Mouse (Mus musculus): ENCODE data around the gene H3f3a. TPM values are rescaled to one million over a fixed set of nuclear protein-coding genes. Genes with fewer than 3 reads are reported as not detected.

H3f3a gene
- polyA plus RNA-seq, 1 experiment from 2014 or later = 2,745 TPM

DNA sequence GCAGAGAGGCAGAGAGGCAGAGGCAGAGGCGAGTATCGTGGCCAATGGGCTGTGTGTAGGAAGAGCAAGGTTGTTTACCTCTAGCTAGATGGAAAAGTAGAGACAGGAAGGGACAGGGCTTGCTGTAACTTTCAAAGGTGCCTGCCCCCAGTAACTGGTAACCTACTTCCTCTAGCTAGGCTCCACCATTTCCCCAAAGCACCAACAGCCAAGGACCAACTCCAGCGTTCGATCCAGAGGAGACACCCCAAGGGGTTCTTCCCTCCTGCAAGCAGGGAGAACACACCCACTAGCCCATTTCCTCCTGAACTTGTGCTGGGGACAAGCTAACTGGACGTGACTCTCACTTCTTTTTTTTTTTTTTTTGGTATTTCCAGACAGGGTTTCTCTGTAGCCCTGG lies 47.2 kb downstream of the H3f3a start:
- no peaks in the 10 kb centered on the region for H3K36me3 ChIP-seq
- no peak overlapping the region for H3K4me2 ChIP-seq
- no peaks in the 10 kb centered on the region; the same call in 1 of the 2 replicates for H3K27me3 ChIP-seq (replicated peaks)
- no peak overlapping the region for H3K27ac ChIP-seq (replicated peaks)
- H3K4me1 ChIP-seq = peaks cover 24% of the 10 kb centered on the region
- 68% methylated on average over 5 of the region's 5 CpGs for WGBS
- no peaks in the 10 kb centered on the region for H3K9me3 ChIP-seq (replicated peaks)
- no peak overlapping the region for H3K9ac ChIP-seq (replicated peaks)
- H3K4me3 ChIP-seq (replicated peaks) = no peak overlapping the region
- no peak for ATAC-seq (ENCODE audit: low FRiP score)

DNA sequence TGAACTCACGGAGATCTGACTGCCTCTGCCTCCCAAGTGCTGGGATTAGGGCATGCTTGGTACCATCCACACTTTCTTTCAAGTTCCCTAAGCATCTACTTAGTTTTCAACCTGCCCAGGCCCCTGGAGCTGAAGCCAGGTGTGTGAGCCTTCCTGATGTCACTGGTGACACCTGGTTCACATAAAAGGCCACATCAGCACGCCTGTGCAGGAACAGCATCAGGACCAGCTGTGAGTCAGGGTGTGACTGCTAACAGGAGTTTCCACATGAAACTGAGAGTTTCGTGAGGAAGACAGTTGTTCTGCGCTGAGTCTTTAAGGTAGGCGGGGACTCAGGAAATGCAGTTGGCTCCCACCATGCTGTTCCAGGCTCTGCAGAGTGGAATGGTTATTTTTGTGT lies 48.4 kb downstream of the H3f3a start:
- no peak overlapping the region for H3K4me2 ChIP-seq
- H3K9me3 ChIP-seq (replicated peaks) = no peaks in the 10 kb centered on the region
- H3K36me3 ChIP-seq = no peaks in the 10 kb centered on the region
- no peak overlapping the region for H3K9ac ChIP-seq (replicated peaks)
- H3K27me3 ChIP-seq (replicated peaks) = no peaks in the 10 kb centered on the region; the same call in 1 of the 2 replicates
- WGBS = 92% methylated on average over 5 of the region's 5 CpGs
- peaks cover 24% of the 10 kb centered on the region for H3K4me1 ChIP-seq
- H3K27ac ChIP-seq (replicated peaks) = no peak overlapping the region
- H3K4me3 ChIP-seq (replicated peaks) = no peak overlapping the region
- no peak for ATAC-seq (ENCODE audit: low FRiP score)

DNA sequence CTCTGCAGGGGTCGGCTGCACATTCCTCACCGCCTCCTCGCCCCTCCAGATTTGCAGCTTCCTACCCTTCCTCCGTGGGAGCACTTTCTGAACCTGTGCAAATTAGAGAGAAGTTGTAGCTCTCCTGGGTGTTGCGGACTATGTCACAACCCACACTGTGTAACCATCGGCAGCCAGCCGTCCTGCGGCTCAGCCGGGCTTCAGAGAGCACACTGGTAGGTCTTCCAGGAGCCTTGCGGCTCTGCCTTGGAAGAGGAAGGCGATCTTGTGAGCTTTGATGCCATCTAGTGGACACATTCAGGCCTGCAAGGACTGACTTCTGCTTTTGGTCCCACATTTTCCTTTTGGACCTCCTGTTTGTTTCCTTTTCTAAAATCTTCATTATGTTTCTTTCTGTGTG lies 49.9 kb downstream of the H3f3a start:
- Histone ChIP-seq H3K4me1 (peaks cover 22% of the 10 kb centered on the region), H3K4me3 (replicated peaks) (peak overlapping the region; percentile 47), H3K9ac (replicated peaks) (peak overlapping the region; percentile 53), H3K36me3 (no peaks in the 10 kb centered on the region), H3K27me3 (replicated peaks) (no peaks in the 10 kb centered on the region; the same call in 1 of the 2 replicates), H3K4me2 (peak overlapping the region; percentile 92), H3K9me3 (replicated peaks) (no peaks in the 10 kb centered on the region), H3K27ac (replicated peaks) (no peak overlapping the region)
- WGBS = 1% methylated on average over 11 of the region's 11 CpGs
- ATAC-seq (ENCODE audit: low FRiP score) = peak; percentile 77

DNA sequence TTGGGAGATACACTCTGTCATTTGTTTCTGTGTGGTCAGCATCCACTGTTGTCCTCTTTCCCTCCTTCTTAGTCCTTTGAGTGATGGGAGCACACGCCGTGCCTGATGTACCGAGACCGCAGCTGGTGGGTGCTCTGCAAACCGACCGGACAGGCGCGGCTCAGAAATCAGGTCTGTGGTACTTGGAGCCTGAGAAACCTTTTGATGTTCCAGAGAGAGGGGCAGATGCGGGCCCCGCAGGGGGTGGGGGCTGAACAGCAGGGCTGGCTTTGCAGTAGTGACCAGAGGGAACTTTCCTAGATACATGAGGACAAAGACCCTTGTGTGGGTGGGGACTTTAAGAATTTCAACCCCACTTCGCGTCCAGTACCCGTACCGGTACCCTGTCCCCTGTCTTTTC lies 50.4 kb downstream of the H3f3a start:
- peaks cover 17% of the 10 kb centered on the region for H3K4me1 ChIP-seq
- H3K9me3 ChIP-seq (replicated peaks) = no peaks in the 10 kb centered on the region
- no peak overlapping the region for H3K27ac ChIP-seq (replicated peaks)
- ATAC-seq (ENCODE audit: low FRiP score) = 0 out of 2 replicates have a peak, but pooled peaks have one; percentile 30
- peak overlapping the region; percentile 92 for H3K4me2 ChIP-seq
- no peaks in the 10 kb centered on the region; the same call in 1 of the 2 replicates for H3K27me3 ChIP-seq (replicated peaks)
- WGBS = 7% methylated on average over 14 of the region's 14 CpGs
- H3K4me3 ChIP-seq (replicated peaks) = peak overlapping the region; percentile 47
- no peaks in the 10 kb centered on the region for H3K36me3 ChIP-seq
- H3K9ac ChIP-seq (replicated peaks) = peak overlapping the region; percentile 53

DNA sequence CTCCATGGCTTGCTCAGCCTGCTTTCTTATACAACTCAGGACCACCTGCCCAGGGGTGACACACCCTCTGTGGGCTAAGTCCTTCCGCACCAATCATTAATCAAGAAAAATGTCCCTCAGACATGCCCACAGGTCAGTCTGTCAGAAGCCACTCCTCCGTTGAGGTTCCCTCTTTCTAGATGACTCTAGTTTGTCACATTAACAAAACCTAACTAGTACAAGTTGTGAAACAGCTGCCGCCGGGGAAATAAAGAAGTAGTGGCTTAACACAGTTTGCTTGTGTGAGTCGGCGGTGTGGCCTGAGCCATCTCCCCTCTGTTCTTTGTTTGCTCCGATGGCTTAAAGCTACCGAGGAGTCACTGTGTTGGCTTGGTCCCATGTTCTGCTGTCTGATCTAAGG lies 51.1 kb downstream of the H3f3a start:
- Histone ChIP-seq H3K9me3 (replicated peaks) (no peaks in the 10 kb centered on the region), H3K9ac (replicated peaks) (no peak overlapping the region), H3K4me3 (replicated peaks) (no peak overlapping the region), H3K36me3 (no peaks in the 10 kb centered on the region), H3K27me3 (replicated peaks) (no peaks in the 10 kb centered on the region; the same call in 1 of the 2 replicates), H3K27ac (replicated peaks) (no peak overlapping the region), H3K4me1 (peaks cover 11% of the 10 kb centered on the region), H3K4me2 (no peak overlapping the region)
- WGBS = 84% methylated on average over 8 of the region's 8 CpGs
- no peak for ATAC-seq (ENCODE audit: low FRiP score)

DNA sequence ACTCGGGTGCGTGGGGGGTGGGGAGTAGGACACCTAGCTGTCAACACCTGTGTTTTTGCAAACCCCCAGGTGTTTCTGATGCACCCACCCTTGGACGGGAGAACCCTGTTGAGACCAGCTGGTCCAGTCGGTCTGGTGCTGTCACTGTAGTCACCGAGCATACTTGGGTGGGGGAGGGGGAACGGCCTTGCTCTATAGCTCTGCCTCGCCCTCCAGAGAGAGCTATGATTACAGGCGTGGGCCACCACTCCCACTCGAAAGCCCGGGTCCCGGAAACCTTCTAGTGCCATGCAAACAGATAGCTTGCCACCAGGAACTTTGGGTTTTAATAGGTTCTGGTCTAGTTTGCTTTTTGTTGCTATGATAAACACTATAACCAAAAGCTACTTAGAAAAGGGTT lies 51.6 kb downstream of the H3f3a start:
- WGBS = 91% methylated on average over 11 of the region's 11 CpGs
- Histone ChIP-seq H3K4me3 (replicated peaks) (no peak overlapping the region), H3K4me1 (peaks cover 9% of the 10 kb centered on the region), H3K36me3 (no peaks in the 10 kb centered on the region), H3K9ac (replicated peaks) (no peak overlapping the region), H3K27ac (replicated peaks) (no peak overlapping the region), H3K4me2 (no peak overlapping the region), H3K27me3 (replicated peaks) (no peaks in the 10 kb centered on the region; the same call in 1 of the 2 replicates), H3K9me3 (replicated peaks) (no peaks in the 10 kb centered on the region)
- no peak for ATAC-seq (ENCODE audit: low FRiP score)

DNA sequence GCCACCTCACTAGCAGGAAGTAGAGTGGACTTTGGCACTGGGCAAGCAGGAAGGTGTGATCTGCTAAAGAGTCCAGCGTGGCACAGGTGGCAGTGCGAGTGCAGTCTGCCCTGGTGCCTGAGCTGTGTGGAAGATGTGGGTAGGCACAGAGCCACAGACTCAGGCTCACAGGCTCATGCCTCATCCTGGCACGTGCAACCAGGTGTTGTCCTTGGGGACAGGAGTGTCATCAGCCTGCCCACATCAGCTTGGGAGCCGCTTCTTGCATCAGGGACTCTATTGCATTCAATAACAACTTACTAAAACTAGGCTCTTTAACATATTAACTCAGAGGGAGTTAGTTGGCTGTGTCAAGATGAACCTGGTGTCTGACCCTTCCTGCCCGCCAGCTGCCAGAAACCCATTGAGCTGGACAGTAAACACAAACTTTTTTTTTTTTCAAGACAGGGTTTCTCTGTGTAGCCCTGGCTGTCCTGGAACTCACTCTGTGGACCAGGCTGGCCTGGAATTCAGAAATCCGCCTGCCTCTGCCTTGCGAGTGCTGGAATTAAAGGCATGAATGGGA lies 55.7 kb downstream of the H3f3a start:
- WGBS = 90% methylated on average over 7 of the region's 7 CpGs

DNA sequence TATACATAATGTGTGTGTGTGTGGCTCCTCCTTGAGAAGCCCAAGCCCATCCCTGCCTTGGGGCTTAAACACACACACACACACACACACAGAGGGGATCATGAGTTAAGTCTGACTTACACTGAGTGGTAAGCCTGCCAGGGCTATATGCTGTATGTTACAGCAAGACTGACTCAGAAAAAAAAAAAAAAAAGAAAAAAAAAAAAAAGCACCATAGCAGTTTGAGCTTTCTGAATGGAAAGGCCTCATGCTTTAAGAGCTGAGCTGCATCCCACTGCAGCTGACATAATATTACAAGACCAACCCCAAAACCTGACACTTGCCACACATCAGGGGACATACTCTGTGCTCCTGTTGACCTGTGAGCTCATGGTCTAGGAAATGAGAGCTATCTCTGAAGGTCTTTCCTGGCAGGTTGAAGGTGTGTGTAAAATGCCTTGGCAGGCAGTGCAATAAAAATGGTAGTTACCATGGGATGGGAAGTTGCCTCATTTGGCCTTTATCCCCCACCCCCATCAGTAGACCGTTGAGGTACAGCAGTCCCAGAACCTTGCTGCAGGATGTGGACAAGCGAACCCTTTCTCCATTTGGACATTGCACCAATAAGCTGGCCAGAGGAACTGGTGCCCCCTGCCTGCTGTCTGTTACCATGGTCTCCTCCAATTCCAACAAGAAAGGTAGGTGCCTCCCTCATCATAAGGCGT lies 56.3 kb downstream of the H3f3a start:
- Histone ChIP-seq H3K36me3 (peaks cover 19% of the 10 kb centered on the region), H3K9me3 (replicated peaks) (no peaks in the 10 kb centered on the region), H3K4me3 (replicated peaks) (no peak overlapping the region), H3K4me2 (no peak overlapping the region), H3K9ac (replicated peaks) (no peak overlapping the region), H3K27me3 (replicated peaks) (no peaks in the 10 kb centered on the region), H3K27ac (replicated peaks) (no peak overlapping the region), H3K4me1 (no peaks in the 10 kb centered on the region)
- 89% methylated on average over 3 of the region's 3 CpGs for WGBS
- no peak for ATAC-seq (ENCODE audit: low FRiP score)

More for the DNA sequence above, 55.7 kb downstream of the H3f3a start:
- Histone ChIP-seq H3K27ac (replicated peaks) (no peak overlapping the region), H3K36me3 (peaks cover 13% of the 10 kb centered on the region), H3K4me1 (peaks cover 1% of the 10 kb centered on the region), H3K4me2 (no peak overlapping the region), H3K9ac (replicated peaks) (no peak overlapping the region), H3K4me3 (replicated peaks) (no peak overlapping the region), H3K9me3 (replicated peaks) (no peaks in the 10 kb centered on the region), H3K27me3 (replicated peaks) (no peaks in the 10 kb centered on the region; the same call in 1 of the 2 replicates)
- ATAC-seq (ENCODE audit: low FRiP score) = no peak

DNA sequence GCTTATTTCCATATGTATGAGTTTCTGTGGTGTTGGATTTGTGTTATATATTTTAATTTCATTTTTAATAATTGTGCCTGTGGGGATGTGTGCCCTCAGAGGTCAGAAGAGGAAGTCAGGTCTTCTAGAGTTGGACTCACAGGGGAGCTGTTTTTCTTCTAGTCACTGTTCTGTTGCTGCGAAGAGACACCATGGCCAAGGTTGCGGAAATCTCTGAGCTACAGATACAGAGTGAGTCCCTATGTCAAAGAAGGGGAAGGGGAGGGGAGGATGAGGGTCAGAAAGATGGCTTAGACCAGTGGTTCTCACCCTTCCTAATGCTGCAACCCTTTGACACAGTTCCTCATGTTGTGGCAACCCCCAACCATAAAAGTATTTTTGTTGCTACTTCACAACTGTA lies 57.0 kb downstream of the H3f3a start:
- Histone ChIP-seq H3K9me3 (replicated peaks) (no peaks in the 10 kb centered on the region), H3K4me1 (no peaks in the 10 kb centered on the region), H3K4me2 (no peak overlapping the region), H3K27me3 (replicated peaks) (no peaks in the 10 kb centered on the region), H3K4me3 (replicated peaks) (no peak overlapping the region), H3K27ac (replicated peaks) (no peak overlapping the region), H3K36me3 (peaks cover 25% of the 10 kb centered on the region), H3K9ac (replicated peaks) (no peak overlapping the region)
- ATAC-seq (ENCODE audit: low FRiP score) = no peak
- 96% methylated on average over 2 of the region's 2 CpGs for WGBS

DNA sequence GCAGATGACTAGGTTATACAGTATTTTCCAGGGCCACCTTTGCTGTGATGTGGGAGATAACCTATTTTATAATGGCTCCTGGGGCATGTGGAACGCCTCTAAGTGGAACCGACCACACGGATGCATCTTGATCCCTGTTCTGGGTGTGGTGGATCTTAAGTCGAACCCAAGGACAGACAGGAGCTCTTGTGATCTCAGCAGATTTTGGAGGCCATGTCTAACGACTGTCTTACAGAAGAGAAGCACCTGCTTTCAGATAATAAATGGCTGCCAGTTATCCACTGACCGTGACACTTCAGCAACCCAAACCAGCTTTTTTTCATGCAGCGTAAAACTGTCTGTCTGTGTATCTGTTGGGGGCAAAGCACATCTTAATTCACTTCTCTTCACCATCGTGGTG lies 59.4 kb downstream of the H3f3a start:
- Histone ChIP-seq H3K4me1 (no peaks in the 10 kb centered on the region), H3K4me3 (replicated peaks) (no peak overlapping the region), H3K36me3 (peaks cover 30% of the 10 kb centered on the region), H3K27ac (replicated peaks) (no peak overlapping the region), H3K4me2 (no peak overlapping the region), H3K9ac (replicated peaks) (no peak overlapping the region), H3K9me3 (replicated peaks) (no peaks in the 10 kb centered on the region), H3K27me3 (replicated peaks) (no peaks in the 10 kb centered on the region)
- no peak for ATAC-seq (ENCODE audit: low FRiP score)
- 92% methylated on average over 8 of the region's 8 CpGs for WGBS

DNA sequence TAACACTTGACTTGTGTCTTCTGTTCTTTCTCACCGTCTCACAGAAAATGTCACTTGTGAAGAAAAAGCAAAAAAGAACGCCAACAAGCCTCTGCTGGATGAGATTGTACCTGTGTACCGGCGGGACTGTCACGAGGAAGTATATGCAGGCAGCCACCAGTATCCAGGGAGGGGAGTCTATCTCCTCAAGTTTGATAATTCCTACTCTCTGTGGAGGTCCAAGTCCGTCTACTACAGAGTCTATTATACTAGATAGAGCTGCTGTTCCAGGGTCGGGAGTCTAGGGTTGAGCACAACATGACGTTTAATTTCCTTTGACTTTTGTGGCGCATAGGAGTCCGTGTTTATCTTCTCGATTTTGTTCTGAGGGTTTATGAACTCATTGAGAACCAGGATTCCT lies 61.6 kb downstream of the H3f3a start:
- Histone ChIP-seq H3K9me3 (replicated peaks) (no peaks in the 10 kb centered on the region), H3K36me3 (peaks cover 40% of the 10 kb centered on the region), H3K4me3 (replicated peaks) (no peak overlapping the region), H3K9ac (replicated peaks) (no peak overlapping the region), H3K4me2 (no peak overlapping the region), H3K27ac (replicated peaks) (no peak overlapping the region), H3K27me3 (replicated peaks) (no peaks in the 10 kb centered on the region), H3K4me1 (no peaks in the 10 kb centered on the region)
- 94% methylated on average over 11 of the region's 11 CpGs for WGBS
- no peak for ATAC-seq (ENCODE audit: low FRiP score)
